Mouse (Mus musculus) lung, embryonic 16.5 days (tissue): ENCODE data around the gene Kif23. TPM values are rescaled to one million over a fixed set of nuclear protein-coding genes. Genes with fewer than 3 reads are reported as not detected.

Source experiments
- ATAC-seq: fragments of 200-750 bp; cut with Nextera tagmentation; 2 replicates; pipeline ENCODE4 v1.8.0; 2017; ENCODE audit warnings: low read depth, mild to moderate bottlenecking, moderate library complexity
- H3K27ac ChIP-seq: fragments of 300-500 bp; sonication (generic); 2 replicates; pipeline ENCODE4 v1.5.1; 2014; ENCODE audit warnings: mild to moderate bottlenecking, control low read depth, low read length
- H3K27me3 ChIP-seq: fragments of 300-500 bp; sonication (generic); 2 replicates; pipeline ENCODE4 v1.6.1; 2014; ENCODE audit warnings: low read depth, low read length, mixed read lengths; ENCODE audit not compliant: control insufficient read depth, insufficient read depth
- H3K36me3 ChIP-seq: fragments of 300-500 bp; sonication (generic); 2 replicates; pipeline ENCODE4 v1.6.1; 2014; ENCODE audit warnings: low read length; ENCODE audit not compliant: control insufficient read depth, insufficient read depth
- H3K4me1 ChIP-seq: fragments of 300-500 bp; sonication (generic); replicated peaks from 2 replicates; pipeline ENCODE4 v1.6.1; 2014; ENCODE audit warnings: low read length, mixed read lengths; ENCODE audit not compliant: control insufficient read depth, insufficient read depth
- H3K4me2 ChIP-seq: fragments of 300-500 bp; sonication (generic); 2 replicates; pipeline ENCODE4 v1.6.1; 2014; ENCODE audit warnings: low read depth, low read length, control low read depth
- H3K4me3 ChIP-seq: fragments of 300-500 bp; sonication (generic); 2 replicates; pipeline ENCODE4 v1.5.1; 2014; ENCODE audit warnings: mild to moderate bottlenecking, low read length, control low read depth
- H3K9ac ChIP-seq: fragments of 300-500 bp; sonication (generic); 2 replicates; pipeline ENCODE4 v1.6.1; 2014; ENCODE audit warnings: low read length, control low read depth
- H3K9me3 ChIP-seq: fragments of 300-500 bp; sonication (generic); 2 replicates; pipeline ENCODE4 v1.6.1; 2016; ENCODE audit warnings: low read length; ENCODE audit not compliant: control insufficient read depth
- WGBS: fragments of 180-500 bp; shearing (Covaris S2); extraction: QIAGEN DNeasy Blood & Tissue Kit; methylation state at CpG from one replicate; pipeline ENCODE4 v1.1.7; 2014; 5-methylcytosine and 5-hydroxymethylcytosine counted together
- polyA plus RNA-seq: library from polyadenylated mRNA; unstranded; fragments of >200 nt; fragmentation: Nextera tagmentation; extraction: Ambion mirVana; gene quantifications from 2 replicates; pipeline ENCODE4 v1.2.1, GENCODE M21; 2015

Kif23 gene
- polyA plus RNA-seq, 1 experiment from 2014 or later = 146 TPM

- Histone ChIP-seq H3K4me2 (no peak overlapping the region), H3K9ac (no peak overlapping the region; the same call in 1 of the 2 replicates), H3K27me3 (no peaks in the 10 kb centered on the region), H3K9me3 (no peaks in the 10 kb centered on the region), H3K36me3 (no peaks in the 10 kb centered on the region), H3K4me3 (no peak overlapping the region), H3K4me1 (peaks cover 18% of the 10 kb centered on the region), H3K27ac (peak overlapping the region; percentile 82)
- WGBS = 62% methylated on average over 1 of the region's 1 CpGs
- ATAC-seq = peak; percentile 84
Measured at GRCm38 (mm10) chr9:61959921-61960569, 13.5 kb upstream of the Kif23 start.

- H3K36me3 ChIP-seq = no peaks in the 10 kb centered on the region
- ATAC-seq = no peak
- H3K9me3 ChIP-seq = no peaks in the 10 kb centered on the region
- H3K27ac ChIP-seq = no peak overlapping the region
- no peak overlapping the region for H3K9ac ChIP-seq
- H3K4me2 ChIP-seq = no peak overlapping the region
- no peaks in the 10 kb centered on the region for H3K4me1 ChIP-seq
- H3K27me3 ChIP-seq = no peaks in the 10 kb centered on the region
- H3K4me3 ChIP-seq = no peak overlapping the region
Measured at GRCm38 (mm10) chr9:61954707-61955106, 8.1 kb upstream of the Kif23 start.

GRCm38 (mm10) chr9:61952241-61952640 lies 5.7 kb upstream of the Kif23 start:
- ATAC-seq = no peak
- Histone ChIP-seq H3K4me2 (no peak overlapping the region), H3K27me3 (no peaks in the 10 kb centered on the region), H3K4me1 (peaks cover 5% of the 10 kb centered on the region), H3K36me3 (no peaks in the 10 kb centered on the region), H3K27ac (no peak overlapping the region), H3K4me3 (no peak overlapping the region), H3K9ac (no peak overlapping the region), H3K9me3 (no peaks in the 10 kb centered on the region)
- WGBS = 62% methylated on average over 7 of the region's 7 CpGs

GRCm38 (mm10) chr9:61947402-61948346 lies 1.1 kb upstream of the Kif23 start:
- Histone ChIP-seq H3K9me3 (no peaks in the 10 kb centered on the region), H3K4me1 (peaks cover 12% of the 10 kb centered on the region), H3K27ac (peak overlapping the region; percentile 45; the same call in 1 of the 2 replicates), H3K27me3 (no peaks in the 10 kb centered on the region), H3K9ac (peak overlapping the region; percentile 56), H3K4me2 (peak overlapping the region; percentile 94), H3K4me3 (peak overlapping the region; percentile 88), H3K36me3 (peaks cover 2% of the 10 kb centered on the region; the same call in 1 of the 2 replicates)
- 5% methylated on average over 24 of the region's 24 CpGs for WGBS
- ATAC-seq = peak; percentile 79

GRCm38 (mm10) chr9:61945973-61946611 lies 482 bp downstream of the Kif23 start:
- H3K4me3 ChIP-seq = peak overlapping the region; percentile 88
- peak; percentile 72 for ATAC-seq
- WGBS = under 1% methylated on average over 37 of the region's 38 CpGs

GRCm38 (mm10) chr9:61941054-61941453 lies 5.5 kb downstream of the Kif23 start:
- H3K36me3 ChIP-seq = peaks cover 42% of the 10 kb centered on the region
- H3K27ac ChIP-seq = no peak overlapping the region
- WGBS = 82% methylated on average over 3 of the region's 3 CpGs
- no peaks in the 10 kb centered on the region for H3K9me3 ChIP-seq
- H3K4me2 ChIP-seq = no peak overlapping the region
- H3K4me3 ChIP-seq = no peak overlapping the region
- no peak overlapping the region for H3K9ac ChIP-seq
- H3K27me3 ChIP-seq = no peaks in the 10 kb centered on the region
- ATAC-seq = no peak
- H3K4me1 ChIP-seq = peaks cover 7% of the 10 kb centered on the region

More at GRCm38 (mm10) chr9:61945973-61946611, 482 bp downstream of the Kif23 start:
- Histone ChIP-seq H3K9me3 (no peaks in the 10 kb centered on the region), H3K27me3 (no peaks in the 10 kb centered on the region), H3K9ac (peak overlapping the region; percentile 89), H3K36me3 (peaks cover 10% of the 10 kb centered on the region; the same call in 1 of the 2 replicates), H3K27ac (peak overlapping the region; percentile 91), H3K4me1 (peaks cover 12% of the 10 kb centered on the region), H3K4me2 (peak overlapping the region; percentile 94)

GRCm38 (mm10) chr9:61933333-61933732 lies 13.2 kb downstream of the Kif23 start:
- no peak overlapping the region for H3K4me2 ChIP-seq
- no peak overlapping the region for H3K9ac ChIP-seq
- H3K4me1 ChIP-seq = no peaks in the 10 kb centered on the region
- no peak for ATAC-seq
- H3K27me3 ChIP-seq = no peaks in the 10 kb centered on the region
- peaks cover 64% of the 10 kb centered on the region for H3K36me3 ChIP-seq
- WGBS = 51% methylated on average over 2 of the region's 2 CpGs
- no peaks in the 10 kb centered on the region for H3K9me3 ChIP-seq
- H3K27ac ChIP-seq = no peak overlapping the region
- no peak overlapping the region for H3K4me3 ChIP-seq

- H3K36me3 ChIP-seq = peaks cover 56% of the 10 kb centered on the region
- no peak overlapping the region for H3K4me3 ChIP-seq
- whole genome bisulfite sequencing = 85% methylated on average over 3 of the region's 3 CpGs
- H3K27me3 ChIP-seq = no peaks in the 10 kb centered on the region
- H3K27ac ChIP-seq = no peak overlapping the region
- H3K9me3 ChIP-seq = no peaks in the 10 kb centered on the region
- no peak for ATAC-seq
- H3K4me2 ChIP-seq = no peak overlapping the region
- no peak overlapping the region for H3K9ac ChIP-seq
- H3K4me1 ChIP-seq = no peaks in the 10 kb centered on the region
Measured at GRCm38 (mm10) chr9:61932009-61932408, 14.6 kb downstream of the Kif23 start.
